Mouse (Mus musculus): ENCODE measurements around the gene Scn1a. TPM values are rescaled to one million over a fixed set of nuclear protein-coding genes. Genes with fewer than 3 reads are reported as not detected.

Scn1a gene
- polyA plus RNA-seq, 1 experiment from 2014 or later: 0.25 TPM

- H3K27ac ChIP-seq (ENCODE audit: low read depth): no peak overlapping the region
- DNase-seq (no peak), ATAC-seq (ENCODE audit: insufficient read depth) (no peak)
- no peak overlapping the region for H3K4me3 ChIP-seq (ENCODE audit: low read depth, low read length)
- H3K4me1 ChIP-seq (ENCODE audit: insufficient read depth): no peaks in the 10 kb centered on the region
- no peaks in the 10 kb centered on the region for H3K27me3 ChIP-seq (ENCODE audit: insufficient read depth, low read length)
- TF ChIP-seq CTCF (IDR thresholded peaks at IDR 0.05; ENCODE audit: low read depth): no peak
- 76% methylated on average over 1 of the region's 1 CpGs for WGBS
- H3K36me3 ChIP-seq (ENCODE audit: insufficient read depth): peaks cover 17% of the 10 kb centered on the region; the same call in 1 of the 2 replicates
- no peak overlapping the region for H3K9ac ChIP-seq
- no peaks in the 10 kb centered on the region for H3K9me3 ChIP-seq (ENCODE audit: low read depth, low read length)
- H3K4me2 ChIP-seq: no peak overlapping the region
These were observed 196.6 kb downstream of the Scn1a start for GRCm38 (mm10) chr2:66244013-66244412.

GRCm38 (mm10) chr2:66240334-66240733 is 200.3 kb downstream of the Scn1a start:
- no peaks in the 10 kb centered on the region for H3K27me3 ChIP-seq (ENCODE audit: insufficient read depth, low read length)
- no peak overlapping the region for H3K4me3 ChIP-seq (ENCODE audit: low read depth, low read length)
- H3K4me1 ChIP-seq (ENCODE audit: insufficient read depth): no peaks in the 10 kb centered on the region
- WGBS: 95% methylated on average over 1 of the region's 1 CpGs
- no peak overlapping the region for H3K4me2 ChIP-seq
- H3K9me3 ChIP-seq (ENCODE audit: low read depth, low read length): no peaks in the 10 kb centered on the region
- H3K27ac ChIP-seq (ENCODE audit: low read depth): no peak overlapping the region
- no peak overlapping the region for H3K9ac ChIP-seq
- DNase-seq (no peak), ATAC-seq (ENCODE audit: insufficient read depth) (no peak)
- no peak for TF ChIP-seq CTCF (IDR thresholded peaks at IDR 0.05; ENCODE audit: low read depth)
- peaks cover 17% of the 10 kb centered on the region; the same call in 1 of the 2 replicates for H3K36me3 ChIP-seq (ENCODE audit: insufficient read depth)

GRCm38 (mm10) chr2:66238886-66239285 is 201.8 kb downstream of the Scn1a start:
- 85% methylated on average over 5 of the region's 5 CpGs for WGBS
- Histone ChIP-seq H3K9me3 (ENCODE audit: low read depth, low read length) (no peaks in the 10 kb centered on the region), H3K9ac (no peak overlapping the region), H3K27ac (ENCODE audit: low read depth) (no peak overlapping the region), H3K4me1 (ENCODE audit: insufficient read depth) (no peaks in the 10 kb centered on the region), H3K27me3 (ENCODE audit: insufficient read depth, low read length) (no peaks in the 10 kb centered on the region), H3K36me3 (ENCODE audit: insufficient read depth) (peaks cover 20% of the 10 kb centered on the region; the same call in 1 of the 2 replicates), H3K4me3 (ENCODE audit: low read depth, low read length) (no peak overlapping the region), H3K4me2 (no peak overlapping the region)
- ATAC-seq (ENCODE audit: insufficient read depth) (no peak), DNase-seq (no peak)
- TF ChIP-seq CTCF (IDR thresholded peaks at IDR 0.05; ENCODE audit: low read depth): no peak

- Histone ChIP-seq H3K9ac (no peak overlapping the region), H3K4me3 (ENCODE audit: low read depth, low read length) (no peak overlapping the region), H3K27ac (ENCODE audit: low read depth) (no peak overlapping the region), H3K27me3 (ENCODE audit: insufficient read depth, low read length) (no peaks in the 10 kb centered on the region), H3K36me3 (ENCODE audit: insufficient read depth) (peaks cover 29% of the 10 kb centered on the region; the same call in 1 of the 2 replicates), H3K4me1 (ENCODE audit: insufficient read depth) (no peaks in the 10 kb centered on the region), H3K4me2 (no peak overlapping the region), H3K9me3 (ENCODE audit: low read depth, low read length) (no peaks in the 10 kb centered on the region)
- no peak for TF ChIP-seq CTCF (IDR thresholded peaks at IDR 0.05; ENCODE audit: low read depth)
- DNase-seq (no peak), ATAC-seq (ENCODE audit: insufficient read depth) (no peak)
- WGBS: 92% methylated on average over 7 of the region's 7 CpGs
These were observed 219.7 kb downstream of the Scn1a start for GRCm38 (mm10) chr2:66220954-66221353.

Other genes starting within 250 kb of the Scn1a start
- gene Ttc21b, start 184.2 kb downstream of the Scn1a start, polyA plus RNA-seq (2014; fragmentation: Nextera tagmentation; extraction: Ambion mirVana): 16.2 and 18.2 TPM in 2 replicates
- gene Scn9a, start 194.1 kb upstream of the Scn1a start, polyA plus RNA-seq (2014; fragmentation: Nextera tagmentation; extraction: Ambion mirVana): 0.15 and 0.18 TPM in 2 replicates

Data from lung, embryonic 14.5 days (tissue).